Mouse (Mus musculus) cerebellum, postnatal 36 days (tissue): ENCODE results near the gene Tuba1a.
"Not testable (repeated sequence)": the region's sequence is repeated elsewhere in the genome, so short reads cannot be mapped to it uniquely, and the experiment has no call there.

ENCODE experiments used
- DNase-seq, 2 experiments: peaks; one replicate each; pipeline ENCODE4 v3.0.0; 2021 to 2022; ENCODE audit warnings: mixed read lengths in 2 of 2

Tuba1a gene

GRCm38 (mm10) chr15:98923031-98923537 is 30.4 kb downstream of the Tuba1a start:
- no peak for DNase-seq

- no peak for DNase-seq
These were observed 30.9 kb downstream of the Tuba1a start for GRCm38 (mm10) chr15:98922581-98922980.

GRCm38 (mm10) chr15:98921510-98921909 is 32.0 kb downstream of the Tuba1a start:
- DNase-seq, result no peak

GRCm38 (mm10) chr15:98918499-98918895 is 35.0 kb downstream of the Tuba1a start:
- DNase-seq, result not testable (repeated sequence)

- peak; percentile 98 to 99 for DNase-seq
These were observed 35.7 kb downstream of the Tuba1a start, which contains the start of gene Lmbr1l for GRCm38 (mm10) chr15:98917538-98918498. Gene Lmbr1l (minus strand): TSS chr15:98918231.

- no peak for DNase-seq
These were observed 36.4 kb downstream of the Tuba1a start for GRCm38 (mm10) chr15:98917091-98917490.

GRCm38 (mm10) chr15:98916016-98916415 is 37.5 kb downstream of the Tuba1a start:
- DNase-seq, result no peak

- no peak for DNase-seq
These were observed 38.6 kb downstream of the Tuba1a start for GRCm38 (mm10) chr15:98914903-98915302.

GRCm38 (mm10) chr15:98904692-98905091 is 48.8 kb downstream of the Tuba1a start:
- peak; percentile 34 for DNase-seq

GRCm38 (mm10) chr15:98902600-98902999 is 50.9 kb downstream of the Tuba1a start:
- no peak for DNase-seq

- DNase-seq, result no peak
These were observed 52.0 kb downstream of the Tuba1a start for GRCm38 (mm10) chr15:98901530-98901929.
